Comparison of ENCODE assay signal across 8 mouse cellular contexts in genomic region chr10:69185894-69186893, GRCm38 (mm10). TPM values are rescaled to one million over a fixed set of nuclear protein-coding genes. Genes with fewer than 3 reads are reported as not detected.
DNase-seq lines count a peak whose midpoint lies in the region; ATAC-seq and TF ChIP-seq lines count a peak whose summit lies in the region.

No protein-coding gene starts in this region.

- H3K9me3 ChIP-seq in forebrain, embryonic 10.5 days: no peaks in the 10 kb centered on the region
- no peaks in the 10 kb centered on the region for H3K9me3 ChIP-seq in heart, embryonic 14.5 days (ENCODE audit: control insufficient read depth, low read length)
- H3K9me3 ChIP-seq in liver, embryonic 12.5 days (replicated peaks): no peaks in the 10 kb centered on the region
- H3K9me3 ChIP-seq in stomach, postnatal 0 days (ENCODE audit: control insufficient read depth, low read length): no peaks in the 10 kb centered on the region

- no peak overlapping the region for H3K27ac ChIP-seq in forebrain, embryonic 10.5 days
- H3K27ac ChIP-seq in heart, embryonic 14.5 days (replicated peaks in 1 of 2; ENCODE audit: control insufficient read depth in 1 of 2, insufficient read depth in 1 of 2, low read depth in 2 of 2, low read length in 2 of 2): peak overlapping the region; percentile 30 to 37; a peak in 1 of 4 replicates
- no peak overlapping the region for H3K27ac ChIP-seq in liver, embryonic 12.5 days
- peak overlapping the region; percentile 74 for H3K27ac ChIP-seq in stomach, postnatal 0 days (replicated peaks)

- no peak for TF ChIP-seq POLR2A in brain, embryonic 14.5 days (IDR thresholded peaks at IDR 0.05; ENCODE audit: borderline replicate concordance, extremely low read depth, insufficient read depth, insufficient read length, poor library complexity, severe bottlenecking)

- DNase-seq in B cell, adult 2 months: peak; percentile 72 to 73
- peak; percentile 89 for DNase-seq in brain, embryonic 14.5 days (ENCODE audit: low read depth)
- peak; percentile 50 for DNase-seq in forebrain, embryonic 10.5 days (ENCODE audit: extremely low spot score, low spot score)
- DNase-seq in kidney, postnatal 14 days: peak; percentile 83
- DNase-seq in natural killer cell, adult 2 months (ENCODE audit: low spot score in 2 of 2): peak; percentile 34 to 56
- DNase-seq in stomach, postnatal 0 days (ENCODE audit: low spot score): peak; percentile 78

- 0 out of 2 replicates have a peak, but pooled peaks have one; percentile 65 for ATAC-seq in heart, embryonic 14.5 days (ENCODE audit: insufficient number of reproducible peaks, insufficient read depth, low FRiP score, low read depth)
- no peak for ATAC-seq in liver, embryonic 12.5 days
- peak; percentile 93 for ATAC-seq in stomach, postnatal 0 days (ENCODE audit: low FRiP score, low TSS enrichment)

- no peaks in the 10 kb centered on the region for H3K36me3 ChIP-seq in forebrain, embryonic 10.5 days (replicated peaks)
- no peaks in the 10 kb centered on the region for H3K36me3 ChIP-seq in heart, embryonic 14.5 days (ENCODE audit: control insufficient read depth, insufficient read depth, low read length)
- H3K36me3 ChIP-seq in liver, embryonic 12.5 days: no peaks in the 10 kb centered on the region
- H3K36me3 ChIP-seq in stomach, postnatal 0 days (ENCODE audit: control insufficient read depth, insufficient read depth, low read length): no peaks in the 10 kb centered on the region

- TF ChIP-seq EP300 in stomach, postnatal 0 days (optimal IDR thresholded peaks at IDR 0.05): peak; percentile 89

- H3K4me2 ChIP-seq in heart, embryonic 14.5 days (ENCODE audit: low read length): peak overlapping the region; percentile 53
- 0 out of 2 replicates have a peak overlapping the region, but pooled peaks have one; percentile 18 for H3K4me2 ChIP-seq in liver, embryonic 12.5 days
- H3K4me2 ChIP-seq in stomach, postnatal 0 days (replicated peaks; ENCODE audit: low read depth): peak overlapping the region; percentile 24; the same call in 1 of the 2 replicates

- WGBS in forebrain, embryonic 10.5 days: 37% methylated on average over 21 of the region's 21 CpGs
- WGBS in heart, embryonic 14.5 days: 25% methylated on average over 21 of the region's 21 CpGs
- WGBS in liver, embryonic 12.5 days (ENCODE audit: insufficient replicate concordance): 26% methylated on average over 21 of the region's 21 CpGs
- 14% methylated on average over 21 of the region's 21 CpGs for WGBS in stomach, postnatal 0 days

- peak overlapping the region; percentile 41 for H3K4me3 ChIP-seq in forebrain, embryonic 10.5 days
- peak overlapping the region; percentile 28 to 30; a peak in 3 of 4 replicates for H3K4me3 ChIP-seq in heart, embryonic 14.5 days (ENCODE audit: control insufficient read depth in 1 of 2, insufficient read depth in 1 of 2, low read depth in 1 of 2, low read length in 2 of 2)
- no peak overlapping the region for H3K4me3 ChIP-seq in liver, embryonic 12.5 days
- H3K4me3 ChIP-seq in stomach, postnatal 0 days (ENCODE audit: low read depth, low read length): peak overlapping the region; percentile 23

- no peaks in the 10 kb centered on the region for H3K27me3 ChIP-seq in forebrain, embryonic 10.5 days (ENCODE audit: poor library complexity, severe bottlenecking)
- no peaks in the 10 kb centered on the region for H3K27me3 ChIP-seq in heart, embryonic 14.5 days (ENCODE audit: control insufficient read depth, insufficient read depth, low read length)
- H3K27me3 ChIP-seq in liver, embryonic 12.5 days (replicated peaks): no peaks in the 10 kb centered on the region
- no peaks in the 10 kb centered on the region for H3K27me3 ChIP-seq in stomach, postnatal 0 days (ENCODE audit: control insufficient read depth, insufficient read depth, low read length)

- H3K9ac ChIP-seq in heart, embryonic 14.5 days (ENCODE audit: low read length): peak overlapping the region; percentile 13; the same call in 1 of the 2 replicates
- no peak overlapping the region for H3K9ac ChIP-seq in liver, embryonic 12.5 days
- no peak overlapping the region for H3K9ac ChIP-seq in stomach, postnatal 0 days (ENCODE audit: low read length)

- peak; percentile 69 for TF ChIP-seq CTCF in brain, embryonic 14.5 days (IDR thresholded peaks at IDR 0.05; ENCODE audit: borderline replicate concordance, extremely low read depth, insufficient read depth, insufficient read length)
- TF ChIP-seq CTCF in stomach, postnatal 0 days (IDR thresholded peaks at IDR 0.05; ENCODE audit: low read depth): peak; percentile 86

- no peaks in the 10 kb centered on the region for H3K4me1 ChIP-seq in forebrain, embryonic 10.5 days
- H3K4me1 ChIP-seq in heart, embryonic 14.5 days (ENCODE audit: control insufficient read depth in 2 of 2, insufficient read depth in 2 of 2, low read length in 2 of 2): peaks cover 2 to 6% of the 10 kb centered on the region in 2 experiments; a peak in 2 of 4 replicates
- H3K4me1 ChIP-seq in liver, embryonic 12.5 days: no peaks in the 10 kb centered on the region
- peaks cover 5% of the 10 kb centered on the region for H3K4me1 ChIP-seq in stomach, postnatal 0 days (replicated peaks; ENCODE audit: control insufficient read depth, insufficient read depth)

RNA-seq across cellular contexts. Expression of gene A930033H14Rik, which starts 26.7 kb away (rescaled TPM):
- polyA plus RNA-seq in brain, embryonic 14.5 days (2012; rRNA removed): 1.6 and 1.9 TPM in 2 replicates
- polyA plus RNA-seq in forebrain, embryonic 10.5 days (2016; fragmentation: Nextera tagmentation; extraction: Ambion mirVana): 0.98 and 1.2 TPM in 2 replicates
- 2.4 and 2.6 TPM in 2 replicates for polyA plus RNA-seq in heart, embryonic 14.5 days (2014; fragmentation: Nextera tagmentation; extraction: Ambion mirVana)
- polyA plus RNA-seq in liver, embryonic 12.5 days (2016; fragmentation: Nextera tagmentation; extraction: Ambion mirVana): 0.81 TPM in 2 replicates
- 1.2 and 1.5 TPM in 2 replicates for polyA plus RNA-seq in stomach, postnatal 0 days (2015; fragmentation: Nextera tagmentation; extraction: Ambion mirVana)

RNA-seq across cellular contexts. Expression of gene Rhobtb1, which starts 35.0 kb away (rescaled TPM):
- 8.0 and 11.7 TPM in 2 replicates for polyA plus RNA-seq in brain, embryonic 14.5 days (2012; rRNA removed)
- polyA plus RNA-seq in forebrain, embryonic 10.5 days (2016; fragmentation: Nextera tagmentation; extraction: Ambion mirVana): 13.0 and 14.0 TPM in 2 replicates
- 34.6 and 38.6 TPM in 2 replicates for polyA plus RNA-seq in heart, embryonic 14.5 days (2014; fragmentation: Nextera tagmentation; extraction: Ambion mirVana)
- 8.8 and 9.0 TPM in 2 replicates for polyA plus RNA-seq in liver, embryonic 12.5 days (2016; fragmentation: Nextera tagmentation; extraction: Ambion mirVana)
- 27.1 and 34.4 TPM in 2 replicates for polyA plus RNA-seq in stomach, postnatal 0 days (2015; fragmentation: Nextera tagmentation; extraction: Ambion mirVana)

Comparison
In these comparisons a context has a peak if more than half of its experiments do, and no peak if none do; other contexts are left out.
1. H3K27ac ChIP-seq: peak in heart, embryonic 14.5 days (2 of 2) and stomach, postnatal 0 days (single experiment); none in forebrain, embryonic 10.5 days (single experiment) and liver, embryonic 12.5 days (single experiment).
2. Peak in every context shown above with its lines, with median percentiles within 50 percentile points of each other: DNase-seq and H3K4me2 ChIP-seq.